Mouse (Mus musculus): ENCODE measurements around the gene Snx8. TPM values are rescaled to one million over a fixed set of nuclear protein-coding genes. Genes with fewer than 3 reads are reported as not detected.

The Snx8 gene
- polyA plus RNA-seq (2017; shearing (Covaris generic)): 1.9 TPM

DNA sequence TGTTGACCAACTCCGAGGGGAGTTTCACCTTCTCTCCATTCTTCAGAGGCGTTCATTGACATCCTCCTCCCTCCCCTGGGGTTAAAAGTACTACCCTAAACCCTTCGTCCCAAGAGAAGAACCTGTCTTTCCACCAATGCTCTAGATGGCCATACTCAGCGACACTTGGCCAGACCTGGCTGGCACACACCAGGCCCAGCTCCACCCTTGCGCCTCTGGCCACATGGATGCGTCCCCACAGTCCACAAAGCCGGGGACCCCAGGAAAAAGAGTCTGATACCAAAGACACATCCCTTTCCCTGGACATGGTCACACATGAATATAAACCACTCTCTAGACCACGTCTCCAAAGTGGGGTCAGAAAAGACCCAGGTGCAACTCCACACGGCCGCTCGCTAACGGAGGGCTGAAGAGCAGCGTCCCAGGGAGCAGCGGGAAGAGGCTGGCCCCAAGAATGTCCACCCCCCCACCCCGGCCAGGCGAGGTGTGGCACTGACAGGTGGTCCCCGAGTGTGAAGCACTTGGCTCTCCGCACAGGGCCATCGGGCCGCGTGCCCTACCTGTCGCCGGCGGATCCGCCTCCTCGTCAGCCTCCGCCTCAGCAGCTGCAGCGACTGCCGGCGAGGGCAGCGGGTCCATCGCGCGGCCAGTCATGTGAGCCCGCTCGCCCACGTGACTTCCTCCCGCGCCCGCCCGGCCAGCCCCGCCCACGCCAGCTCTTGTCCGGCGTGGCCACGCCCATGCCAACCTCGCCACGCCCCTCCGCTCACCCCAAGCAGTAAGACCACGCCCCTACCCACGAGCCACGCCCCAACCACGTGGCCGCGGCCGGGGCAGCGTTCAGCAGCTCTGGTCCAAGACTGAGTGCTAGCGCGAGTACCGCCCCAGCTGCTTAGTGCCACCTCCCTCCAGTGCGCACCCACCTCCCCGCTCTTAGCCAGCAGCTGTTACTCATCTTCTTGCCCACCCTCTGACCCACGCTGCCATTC is at the start of gene Snx8:
Gene Snx8 (minus strand): TSS at position 675 of the 989 bp plus-strand sequence.

DNA sequence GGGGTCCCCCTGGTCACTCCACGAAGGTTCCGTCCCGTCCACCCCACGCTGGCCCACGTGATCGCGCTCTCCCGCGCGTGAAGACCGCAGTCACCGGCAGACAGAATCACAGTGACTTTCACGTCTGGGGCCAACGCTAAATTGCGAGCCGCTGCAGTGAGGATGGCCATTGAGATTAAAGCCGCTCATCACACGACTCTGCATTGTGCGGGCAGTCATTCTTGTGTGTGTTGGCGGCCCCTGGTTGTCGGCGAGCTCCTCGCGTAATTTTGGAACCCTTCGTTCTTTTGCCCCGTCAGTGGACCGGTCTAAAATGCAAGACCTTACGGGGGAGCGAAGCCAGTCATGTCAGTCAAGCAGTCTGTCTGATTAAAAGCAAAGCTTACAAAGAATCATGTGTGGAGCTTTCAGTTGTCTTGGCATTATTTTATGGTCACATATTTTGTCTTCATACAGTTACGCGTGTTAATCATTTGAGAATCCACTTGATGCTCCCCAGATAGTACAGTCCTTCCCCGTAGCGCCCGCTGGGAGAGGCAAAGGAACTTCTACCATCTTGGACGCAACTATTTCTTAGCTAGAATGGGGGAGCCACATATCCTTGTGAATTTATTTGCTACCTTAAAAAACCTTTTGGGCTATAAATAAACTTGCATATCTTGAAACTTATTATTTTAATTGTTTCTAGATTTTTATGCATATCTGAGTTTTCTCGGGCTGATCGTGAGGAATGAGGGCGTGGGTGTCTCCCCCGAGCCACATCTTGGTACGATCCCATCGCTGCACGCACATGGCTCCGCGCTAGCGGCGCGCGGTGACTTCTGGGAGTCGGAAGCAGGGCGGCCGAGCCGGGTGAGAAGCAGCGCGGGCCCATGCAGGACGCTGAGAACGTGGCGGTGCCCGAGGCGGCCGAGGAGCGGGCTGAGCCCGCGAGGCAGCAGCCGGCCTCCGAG is 29.7 kb upstream of the Snx8 start, which contains the start of gene Eif3b:
Gene Eif3b (plus strand): TSS at position 840 of the 953 bp plus-strand sequence.

GRCm38 (mm10) chr5:140331615-140332512 is 57.2 kb downstream of the Snx8 start, which contains the start of gene Mrm2:
Mrm2 (minus strand) TSS chr5:140331898.

GRCm38 (mm10) chr5:140321042-140321755 is 67.9 kb downstream of the Snx8 start, which contains the start of the genes Mad1l1 and Nudt1:
Mad1l1 (minus strand) TSS chr5:140321552.
Nudt1 (plus strand) TSS chr5:140321656.

Other genes with a start within 250 kb of the Snx8 start
- gene Mad1l1, start 67.7 kb downstream of the Snx8 start, polyA plus RNA-seq (2017; shearing (Covaris generic)): 31.6 TPM
- 25.4 TPM for gene Nudt1, start 67.6 kb downstream of the Snx8 start, polyA plus RNA-seq (2017; shearing (Covaris generic))
- gene Mrm2, start 57.4 kb downstream of the Snx8 start, polyA plus RNA-seq (2017; shearing (Covaris generic)): 17.2 TPM
- 47.0 TPM for gene Eif3b, start 30.1 kb upstream of the Snx8 start, polyA plus RNA-seq (2017; shearing (Covaris generic))
- not detected for gene Gm4869, start 56.4 kb upstream of the Snx8 start, polyA plus RNA-seq (2017; shearing (Covaris generic))
- gene Chst12, start 116.3 kb upstream of the Snx8 start, polyA plus RNA-seq (2017; shearing (Covaris generic)): 37.5 TPM
- gene Grifin, start 175.8 kb upstream of the Snx8 start, polyA plus RNA-seq (2017; shearing (Covaris generic)): 2.5 TPM
- 94.1 TPM for gene Lfng, start 218.1 kb upstream of the Snx8 start, polyA plus RNA-seq (2017; shearing (Covaris generic))